Mouse (Mus musculus) heart, postnatal 0 days (tissue): ENCODE data around the gene Wdcp.

Experiments
- CTCF ChIP-seq: IDR thresholded peaks from 2 replicates; pipeline ENCODE4 v1.5.1; 2016; ENCODE audit warnings: antibody characterized with exemption, control low read depth, low read depth
- EP300 ChIP-seq: IDR thresholded peaks from 2 replicates; pipeline ENCODE4 v1.6.1; 2016; ENCODE audit warnings: antibody characterized with exemption, low read depth

DNA sequence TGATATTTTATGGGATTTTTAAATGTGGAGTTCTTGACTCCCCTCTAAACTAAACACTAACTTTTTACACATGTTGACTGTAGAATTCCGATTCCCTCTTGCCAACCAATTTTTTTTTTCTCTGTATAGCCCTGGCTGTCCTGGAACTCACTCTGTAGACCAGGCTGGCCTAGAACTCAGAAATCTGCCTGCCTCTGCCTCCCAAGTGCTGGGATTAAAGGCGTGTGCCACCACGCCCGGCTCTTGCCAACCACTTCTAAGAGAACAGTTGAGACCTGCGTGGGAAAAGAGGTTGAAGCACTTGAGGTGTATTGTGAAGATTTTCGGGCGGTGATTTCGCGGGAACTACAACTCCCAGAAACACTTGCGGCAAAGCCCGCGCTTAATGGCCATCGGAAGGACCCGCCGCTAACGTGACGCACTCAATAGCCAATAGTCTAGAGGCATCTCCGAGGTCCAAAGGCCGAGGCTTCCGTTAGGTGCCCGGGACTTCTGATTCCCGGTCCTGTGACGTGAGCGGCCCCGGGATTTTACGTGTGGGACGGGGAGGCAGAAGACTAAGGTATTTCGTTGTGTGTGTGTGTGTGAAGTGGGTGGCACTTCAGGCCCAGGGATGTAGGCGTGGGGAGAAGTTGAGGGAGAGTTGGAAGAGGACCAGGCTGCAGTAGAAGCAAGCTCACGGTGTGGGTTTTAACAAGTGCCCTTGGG, at the start of gene Wdcp:
- TF ChIP-seq CTCF: no peak
- no peak for TF ChIP-seq EP300
